In genomic region chr5:64704144-64704543, GRCm38 (mm10) we compare ENCODE assay signal across 9 mouse cellular contexts.
A peak's percentile ranks its signal among the peaks of the same experiment; 100 is the strongest.
DNase-seq lines count a peak whose midpoint lies in the region; ATAC-seq and TF ChIP-seq lines count a peak whose summit lies in the region.
"Had no signal": no experiment of that assay in that cellular context is flagged by ENCODE, and none has a peak within 500 bp of the region (broad histone marks: within the 10 kb centered on the region; RNA-seq: fewer than 3 reads in every experiment).

No protein-coding gene starts in this region.

- TF ChIP-seq CTCF in heart, postnatal 0 days (IDR thresholded peaks at IDR 0.05; ENCODE audit: low read depth), result no peak

- H3K4me2 ChIP-seq in heart, postnatal 0 days (ENCODE audit: low read depth, low read length), result no peak overlapping the region
- H3K4me2 ChIP-seq: liver, embryonic 15.5 days had no signal

- DNase-seq in retina, postnatal 1 day, result peak; percentile 20
- DNase-seq in retina, embryonic 14.5 days (ENCODE audit: low spot score), result no peak
- peak; percentile 46 for DNase-seq in cerebellum, adult 9-10 months
- no peak for DNase-seq in heart, postnatal 0 days (ENCODE audit: low spot score)
- DNase-seq in layer of hippocampus, postnatal 25 days (ENCODE audit: extremely low spot score in 1 of 2, low spot score in 1 of 2), result peak; percentile 18 to 58
- DNase-seq in right cerebral cortex, postnatal 25 days, result peak; percentile 27
- no peak for DNase-seq in embryo, embryonic 9.5 days (ENCODE audit: extremely low spot score)
- no peak for DNase-seq in spleen, postnatal 10 days (ENCODE audit: low spot score in 2 of 2)

- no peak overlapping the region for H3K9ac ChIP-seq in heart, postnatal 0 days (replicated peaks; ENCODE audit: low read depth, low read length)
- H3K9ac ChIP-seq: liver, embryonic 15.5 days had no signal

- WGBS in heart, postnatal 0 days, result 16% methylated on average over 7 of the region's 7 CpGs

- no peak for TF ChIP-seq EP300 in heart, postnatal 0 days (IDR thresholded peaks at IDR 0.05; ENCODE audit: low read depth)

- ATAC-seq in heart, postnatal 0 days (ENCODE audit: insufficient read depth, low read depth), result no peak

- no peaks in the 10 kb centered on the region for H3K36me3 ChIP-seq in heart, postnatal 0 days (replicated peaks; ENCODE audit: control insufficient read depth, insufficient read depth, low read length)
- H3K36me3 ChIP-seq: liver, embryonic 15.5 days had no signal

- no peaks in the 10 kb centered on the region for H3K27me3 ChIP-seq in heart, postnatal 0 days (ENCODE audit: control insufficient read depth, insufficient read depth, low read length)
- H3K27me3 ChIP-seq: liver, embryonic 15.5 days had no signal

- peak overlapping the region; percentile 11; the same call in 1 of the 2 replicates for H3K27ac ChIP-seq in heart, postnatal 0 days (ENCODE audit: low read depth)
- H3K27ac ChIP-seq: liver, embryonic 15.5 days had no signal

- H3K4me1 ChIP-seq in heart, postnatal 0 days (ENCODE audit: control insufficient read depth, insufficient read depth), result peaks cover 13% of the 10 kb centered on the region

- no peaks in the 10 kb centered on the region for H3K9me3 ChIP-seq in heart, postnatal 0 days (replicated peaks; ENCODE audit: control insufficient read depth, low read length)
- H3K9me3 ChIP-seq: liver, embryonic 15.5 days had no signal

- no peak overlapping the region for H3K4me3 ChIP-seq in heart, postnatal 0 days (ENCODE audit: low read depth, low read length)
- H3K4me3 ChIP-seq: liver, embryonic 15.5 days had no signal

Comparison
In these comparisons a context has a peak if more than half of its experiments do, and no peak if none do; other contexts are left out.
1. DNase-seq: peak in retina, postnatal 1 day (single experiment), cerebellum, adult 9-10 months (single experiment), layer of hippocampus, postnatal 25 days (2 of 2) and right cerebral cortex, postnatal 25 days (single experiment); none in retina, embryonic 14.5 days (single experiment), heart, postnatal 0 days (single experiment), embryo, embryonic 9.5 days (single experiment) and spleen, postnatal 10 days (0 of 2).